Mouse (Mus musculus) heart, adult 2 months (tissue): ENCODE results near the gene Gm19684.
"Not testable (repeated sequence)": the region's sequence is repeated elsewhere in the genome, so short reads cannot be mapped to it uniquely, and the experiment has no call there.

ENCODE experiments used
- CTCF ChIP-seq: fragments of 200-600 bp; IDR thresholded peaks from 2 replicates; pipeline ENCODE4 v1.8.1; 2022; ENCODE audit warnings: antibody characterized with exemption, mild to moderate bottlenecking, moderate library complexity
- EP300 ChIP-seq: fragments of 200-500 bp; IDR thresholded peaks from 2 replicates; pipeline ENCODE4 v1.6.1; 2011; ENCODE audit warnings: low read depth, low read length, control low read depth; ENCODE audit not compliant: insufficient read depth
- POLR2A ChIP-seq: fragments of 200-500 bp; IDR thresholded peaks from 2 replicates; pipeline ENCODE4 v1.6.1; 2011; ENCODE audit warnings: mild to moderate bottlenecking, low read depth, low read length, control low read depth; ENCODE audit not compliant: insufficient read depth

- not testable (repeated sequence) for TF ChIP-seq POLR2A, CTCF, EP300
Measured at GRCm38 (mm10) chr17:36169094-36169493, 47.6 kb downstream of the Gm19684 start.
